ENCODE assay signal across 8 mouse cellular contexts in genomic region chr8:69790364-69790763, GRCm38 (mm10). TPM values are rescaled to one million over a fixed set of nuclear protein-coding genes. Genes with fewer than 3 reads are reported as not detected.
A peak's percentile ranks its signal among the peaks of the same experiment; 100 is the strongest.
DNase-seq lines count a peak whose midpoint lies in the region; ATAC-seq and TF ChIP-seq lines count a peak whose summit lies in the region.

No protein-coding gene starts in this region.

- H3K27me3 ChIP-seq in kidney, adult 2 months (replicated peaks; ENCODE audit: control insufficient read depth, insufficient read depth, low read length), result no peaks in the 10 kb centered on the region
- no peaks in the 10 kb centered on the region for H3K27me3 ChIP-seq in CH12.LX (replicated peaks)
- no peaks in the 10 kb centered on the region for H3K27me3 ChIP-seq in limb, embryonic 11.5 days (ENCODE audit: control insufficient read depth, insufficient read depth, low read length)
- H3K27me3 ChIP-seq in neural tube, embryonic 15.5 days (replicated peaks), result no peaks in the 10 kb centered on the region

- DNase-seq in kidney, adult 2 months, result peak; percentile 37
- DNase-seq in kidney, adult 8-10 months, result no peak
- DNase-seq in CH12.LX (ENCODE audit: extremely low read depth), result no peak
- DNase-seq in limb, embryonic 11.5 days (ENCODE audit: low spot score), result no peak
- no peak for DNase-seq in right cerebral cortex, postnatal 36 days (ENCODE audit: low spot score in 2 of 2)
- DNase-seq in left cerebral cortex, adult 18-20 months (ENCODE audit: low spot score in 2 of 2), result no peak

- TF ChIP-seq POLR2A in kidney, adult 2 months (IDR thresholded peaks at IDR 0.05; ENCODE audit: low read depth, low read length), result no peak
- no peak for TF ChIP-seq POLR2A in CH12.LX (IDR thresholded peaks at IDR 0.05; ENCODE audit: low read depth, low read length)
- no peak for TF ChIP-seq POLR2A in embryonic fibroblast, embryonic 13.5 days (IDR thresholded peaks at IDR 0.05; ENCODE audit: low read depth, low read length)

- no peak for TF ChIP-seq RAD21 in CH12.LX (IDR thresholded peaks at IDR 0.05; ENCODE audit: low read depth, low read length)

- TF ChIP-seq EP300 in CH12.LX (IDR thresholded peaks at IDR 0.05; ENCODE audit: low read length), result peak; percentile 14; the same call in 1 of the 2 replicates

- H3K79me2 ChIP-seq in CH12.LX (replicated peaks; ENCODE audit: control insufficient read depth, extremely low read depth, insufficient read depth, poor library complexity, severe bottlenecking), result peaks cover 28% of the 10 kb centered on the region

- H3K9me3 ChIP-seq in CH12.LX (replicated peaks; ENCODE audit: low read length), result no peaks in the 10 kb centered on the region
- no peaks in the 10 kb centered on the region for H3K9me3 ChIP-seq in limb, embryonic 11.5 days (ENCODE audit: control insufficient read depth, low read length)
- H3K9me3 ChIP-seq in neural tube, embryonic 15.5 days (replicated peaks), result no peaks in the 10 kb centered on the region

- no peak for TF ChIP-seq CTCF in kidney, adult 2 months (conservative IDR thresholded peaks at IDR 0.05; ENCODE audit: insufficient read depth, insufficient read length, low read depth, low read length)
- no peak for TF ChIP-seq CTCF in CH12.LX (conservative IDR thresholded peaks at IDR 0.05 in 1 of 2, IDR thresholded peaks at IDR 0.05 in 1 of 2; ENCODE audit: low read depth in 2 of 2, low read length in 2 of 2)
- TF ChIP-seq CTCF in embryonic fibroblast, embryonic 13.5 days (IDR thresholded peaks at IDR 0.05; ENCODE audit: borderline replicate concordance, insufficient read depth, low read length), result no peak

- peak; percentile 26; the same call in 1 of the 2 replicates for ATAC-seq in limb, embryonic 11.5 days (ENCODE audit: insufficient number of reproducible peaks, low FRiP score, low TSS enrichment, low read depth)
- ATAC-seq in neural tube, embryonic 15.5 days (ENCODE audit: low FRiP score), result no peak; the same call in 1 of the 2 replicates

- H3K27ac ChIP-seq in kidney, adult 2 months (ENCODE audit: insufficient read depth, low read depth, low read length), result peak overlapping the region; percentile 87
- H3K27ac ChIP-seq in CH12.LX (ENCODE audit: insufficient read depth, low read depth), result peak overlapping the region; percentile 85; the same call in 1 of the 2 replicates
- H3K27ac ChIP-seq in embryonic fibroblast, embryonic 13.5 days (ENCODE audit: insufficient read depth, low read length), result no peak overlapping the region
- peak overlapping the region; percentile 77 for H3K27ac ChIP-seq in limb, embryonic 11.5 days (replicated peaks; ENCODE audit: low read depth, low read length)
- peak overlapping the region; percentile 85 for H3K27ac ChIP-seq in neural tube, embryonic 15.5 days (replicated peaks)

- peak overlapping the region; percentile 93 for H3K9ac ChIP-seq in CH12.LX (ENCODE audit: insufficient read depth, low read depth)
- H3K9ac ChIP-seq in limb, embryonic 11.5 days (ENCODE audit: low read length), result peak overlapping the region; percentile 95
- peak overlapping the region; percentile 87 for H3K9ac ChIP-seq in neural tube, embryonic 15.5 days (replicated peaks)

- no peaks in the 10 kb centered on the region for H3K36me3 ChIP-seq in kidney, adult 2 months (ENCODE audit: control insufficient read depth, insufficient read depth, low read length)
- peaks cover 20 to 32% of the 10 kb centered on the region in 2 experiments for H3K36me3 ChIP-seq in CH12.LX (replicated peaks in 1 of 2; ENCODE audit: control insufficient read depth in 1 of 2, insufficient read depth in 1 of 2, low read length in 1 of 2)
- H3K36me3 ChIP-seq in limb, embryonic 11.5 days (ENCODE audit: control insufficient read depth, insufficient read depth, low read length), result peaks cover 6% of the 10 kb centered on the region; the same call in 1 of the 2 replicates
- peaks cover 25% of the 10 kb centered on the region for H3K36me3 ChIP-seq in neural tube, embryonic 15.5 days

- H3K4me3 ChIP-seq in kidney, adult 2 months (ENCODE audit: insufficient read depth, low read depth, low read length), result peak overlapping the region; percentile 68
- peak overlapping the region; percentile 67 to 100 (median 78) for H3K4me3 ChIP-seq in CH12.LX (replicated peaks in 1 of 3; ENCODE audit: low read depth in 2 of 3, low read length in 2 of 3, poor library complexity in 1 of 3)
- peak overlapping the region; percentile 86 for H3K4me3 ChIP-seq in embryonic fibroblast, embryonic 13.5 days (ENCODE audit: insufficient read depth, low read length)
- peak overlapping the region; percentile 88 for H3K4me3 ChIP-seq in limb, embryonic 11.5 days (ENCODE audit: low read depth, low read length)
- H3K4me3 ChIP-seq in neural tube, embryonic 15.5 days (replicated peaks), result peak overlapping the region; percentile 100

- H3K4me2 ChIP-seq in CH12.LX (ENCODE audit: insufficient read depth, low read depth, poor library complexity, severe bottlenecking), result peak overlapping the region; percentile 92
- H3K4me2 ChIP-seq in limb, embryonic 11.5 days (ENCODE audit: low read depth, severe bottlenecking), result peak overlapping the region; percentile 86
- H3K4me2 ChIP-seq in neural tube, embryonic 15.5 days, result peak overlapping the region; percentile 78

- peaks cover 7% of the 10 kb centered on the region; the same call in 1 of the 2 replicates for H3K4me1 ChIP-seq in kidney, adult 2 months (ENCODE audit: control insufficient read depth, insufficient read depth, low read length)
- H3K4me1 ChIP-seq in CH12.LX (ENCODE audit: control insufficient read depth in 1 of 2, insufficient read depth in 2 of 2), result peaks cover 9 to 29% of the 10 kb centered on the region in 2 experiments
- H3K4me1 ChIP-seq in embryonic fibroblast, embryonic 13.5 days (ENCODE audit: control insufficient read depth, insufficient read depth, low read length), result peaks cover 7% of the 10 kb centered on the region; the same call in 1 of the 2 replicates
- H3K4me1 ChIP-seq in limb, embryonic 11.5 days (ENCODE audit: control insufficient read depth, insufficient read depth, low read length), result peaks cover 17% of the 10 kb centered on the region
- peaks cover 36% of the 10 kb centered on the region for H3K4me1 ChIP-seq in neural tube, embryonic 15.5 days

- in situ Hi-C loops in CH12.LX (cut with MboI; ENCODE audit: low pct_ligation_motif_present, low pct_unique_long_range_greater_than_20kb, low sequenced_read_pairs), result no loop called here

- 21% methylated on average over 11 of the region's 11 CpGs for WGBS in kidney, adult 2 months
- 33% methylated on average over 11 of the region's 11 CpGs for WGBS in limb, embryonic 11.5 days
- WGBS in neural tube, embryonic 15.5 days, result 32% methylated on average over 11 of the region's 11 CpGs

- dilution Hi-C loops in CH12.LX (cut with MboI; ENCODE audit: extremely low pct_ligation_motif_present, extremely low pct_unique_long_range_greater_than_20kb, low sequenced_read_pairs), result no loop called here

RNA-seq across cellular contexts. Expression of gene Atp13a1, which starts 0.6 kb away (rescaled TPM):
- 59.9 and 81.3 TPM in 2 replicates for polyA plus RNA-seq in kidney, adult 2 months (2012; rRNA removed)
- total RNA-seq in CH12.LX (2012; rRNA removed) (53.3 and 58.4 TPM in 2 replicates), CH12.LX (2014; rRNA removed) (36.6 and 36.8 TPM in 2 replicates)
- polyA plus RNA-seq in CH12.LX (2012; ENCODE audit: insufficient read length, low read depth), result 46.9 and 51.0 TPM in 2 replicates
- polyA plus RNA-seq in embryonic fibroblast, embryonic 13.5 days (2011; ENCODE audit: insufficient read length, low read depth, missing spikeins), result 27.1 and 28.0 TPM in 2 replicates
- 48.8 and 51.8 TPM in 2 replicates for polyA plus RNA-seq in limb, embryonic 11.5 days (2014; fragmentation: Nextera tagmentation; extraction: Ambion mirVana)
- 50.3 and 50.5 TPM in 2 replicates for polyA plus RNA-seq in neural tube, embryonic 15.5 days (2015; fragmentation: Nextera tagmentation; extraction: Ambion mirVana)
- 10 to 100 TPM; 36.2 to 36.4 TPM for total RNA-seq in left cerebral cortex, adult 18-20 months (2021)

RNA-seq across cellular contexts. Expression of gene Zfp866, which starts 0.6 kb away (rescaled TPM):
- 8.5 and 11.3 TPM in 2 replicates for polyA plus RNA-seq in kidney, adult 2 months (2012; rRNA removed)
- 14.3 and 15.4 TPM in 2 replicates for total RNA-seq in CH12.LX (2012; rRNA removed)
- 14.8 and 16.0 TPM in 2 replicates for total RNA-seq in CH12.LX (2014; rRNA removed)
- 14.4 and 15.6 TPM in 2 replicates for polyA plus RNA-seq in CH12.LX (2012; ENCODE audit: insufficient read length, low read depth)
- 22.9 and 31.2 TPM in 2 replicates for polyA plus RNA-seq in embryonic fibroblast, embryonic 13.5 days (2011; ENCODE audit: insufficient read length, low read depth, missing spikeins)
- 39.0 and 41.5 TPM in 2 replicates for polyA plus RNA-seq in limb, embryonic 11.5 days (2014; fragmentation: Nextera tagmentation; extraction: Ambion mirVana)
- polyA plus RNA-seq in neural tube, embryonic 15.5 days (2015; fragmentation: Nextera tagmentation; extraction: Ambion mirVana), result 35.8 and 36.7 TPM in 2 replicates
- 10 to 100 TPM; 26.6 to 27.8 TPM for total RNA-seq in left cerebral cortex, adult 18-20 months (2021)

RNA-seq across cellular contexts. Expression of gene Gm20422, which starts 15.7 kb away (rescaled TPM):
- polyA plus RNA-seq in kidney, adult 2 months (2012; rRNA removed), result 0.23 TPM in 1 of 2 replicates, not detected in the other
- total RNA-seq in CH12.LX (2012; rRNA removed) (1.4 and 2.1 TPM in 2 replicates), CH12.LX (2014; rRNA removed) (0.49 and 1.6 TPM in 2 replicates)
- polyA plus RNA-seq in CH12.LX (2012; ENCODE audit: insufficient read length, low read depth), result 2.0 and 2.8 TPM in 2 replicates
- 0.90 and 1.3 TPM in 2 replicates for polyA plus RNA-seq in embryonic fibroblast, embryonic 13.5 days (2011; ENCODE audit: insufficient read length, low read depth, missing spikeins)
- 1.8 TPM in 1 of 2 replicates, not detected in the other for polyA plus RNA-seq in limb, embryonic 11.5 days (2014; fragmentation: Nextera tagmentation; extraction: Ambion mirVana)
- 2.2 TPM in 1 of 2 replicates, not detected in the other for polyA plus RNA-seq in neural tube, embryonic 15.5 days (2015; fragmentation: Nextera tagmentation; extraction: Ambion mirVana)
- total RNA-seq in left cerebral cortex, adult 18-20 months (2021), result 1 to 10 TPM in 1 of 2 experiments, not detected in 1; 1.3 TPM

RNA-seq across cellular contexts. Expression of gene Gmip, which starts 18.1 kb away (rescaled TPM):
- polyA plus RNA-seq in kidney, adult 2 months (2012; rRNA removed), result 15.8 and 15.9 TPM in 2 replicates
- total RNA-seq in CH12.LX (2012; rRNA removed) (48.1 and 49.2 TPM in 2 replicates), CH12.LX (2014; rRNA removed) (22.2 and 25.4 TPM in 2 replicates)
- polyA plus RNA-seq in CH12.LX (2012; ENCODE audit: insufficient read length, low read depth), result 54.3 and 81.8 TPM in 2 replicates
- polyA plus RNA-seq in embryonic fibroblast, embryonic 13.5 days (2011; ENCODE audit: insufficient read length, low read depth, missing spikeins), result 13.5 and 15.9 TPM in 2 replicates
- 5.0 and 5.8 TPM in 2 replicates for polyA plus RNA-seq in limb, embryonic 11.5 days (2014; fragmentation: Nextera tagmentation; extraction: Ambion mirVana)
- polyA plus RNA-seq in neural tube, embryonic 15.5 days (2015; fragmentation: Nextera tagmentation; extraction: Ambion mirVana), result 30.6 and 31.5 TPM in 2 replicates
- total RNA-seq in left cerebral cortex, adult 18-20 months (2021), result 10 to 100 TPM in 1 of 2 experiments, 1 to 10 TPM in 1; 9.0 to 12.8 TPM

RNA-seq across cellular contexts. Expression of gene Lpar2, which starts 31.9 kb away (rescaled TPM):
- 6.4 and 6.7 TPM in 2 replicates for polyA plus RNA-seq in kidney, adult 2 months (2012; rRNA removed)
- total RNA-seq in CH12.LX (2012; rRNA removed), result 1.1 and 1.2 TPM in 2 replicates
- 0.74 and 0.82 TPM in 2 replicates for total RNA-seq in CH12.LX (2014; rRNA removed)
- polyA plus RNA-seq in CH12.LX (2012; ENCODE audit: insufficient read length, low read depth), result 2.5 and 3.0 TPM in 2 replicates
- 2.9 and 4.0 TPM in 2 replicates for polyA plus RNA-seq in embryonic fibroblast, embryonic 13.5 days (2011; ENCODE audit: insufficient read length, low read depth, missing spikeins)
- 2.1 and 2.3 TPM in 2 replicates for polyA plus RNA-seq in limb, embryonic 11.5 days (2014; fragmentation: Nextera tagmentation; extraction: Ambion mirVana)
- polyA plus RNA-seq in neural tube, embryonic 15.5 days (2015; fragmentation: Nextera tagmentation; extraction: Ambion mirVana), result 0.63 TPM in 2 replicates
- under 1 TPM; 0.59 to 0.60 TPM for total RNA-seq in left cerebral cortex, adult 18-20 months (2021)
